ENCODE assay signal across 20 mouse cellular contexts in the genomic region with DNA sequence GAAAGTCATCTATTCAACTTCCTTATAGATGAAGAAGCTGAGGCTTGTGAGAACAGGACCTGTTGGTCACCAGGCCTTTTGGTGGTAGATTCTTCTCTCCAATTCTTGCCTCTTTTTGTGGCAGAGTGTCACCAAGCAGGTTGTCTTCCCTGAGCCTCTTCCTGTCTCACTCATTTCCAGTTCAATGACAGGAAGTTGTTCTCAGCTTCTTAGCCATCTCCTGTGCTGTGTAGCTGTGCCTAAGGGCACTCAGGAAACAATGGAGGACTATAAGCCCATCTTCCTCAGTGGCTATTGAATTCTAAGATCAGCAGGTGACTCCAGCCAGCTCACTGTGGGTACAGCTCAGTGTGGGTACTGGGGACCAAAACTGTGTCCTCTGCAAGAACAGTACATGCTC.
A peak's percentile ranks its signal among the peaks of the same experiment; 100 is the strongest.
DNase-seq lines count a peak whose midpoint lies in the region; ATAC-seq and TF ChIP-seq lines count a peak whose summit lies in the region.
"Had no signal": no experiment of that assay in that cellular context is flagged by ENCODE, and none has a peak within 500 bp of the region (broad histone marks: within the 10 kb centered on the region; RNA-seq: fewer than 3 reads in every experiment).

No protein-coding gene starts in this region.

- H3K9ac ChIP-seq in forebrain, embryonic 11.5 days (ENCODE audit: low read length): no peak overlapping the region
- no peak overlapping the region for H3K9ac ChIP-seq in forebrain, embryonic 15.5 days (replicated peaks)
- H3K9ac ChIP-seq in neural tube, embryonic 15.5 days (replicated peaks): no peak overlapping the region
- H3K9ac ChIP-seq: embryonic facial prominence, embryonic 12.5 days; forebrain, embryonic 12.5 days; forebrain, postnatal 0 days; heart, embryonic 13.5 days; hindbrain, embryonic 15.5 days had no signal

- TF ChIP-seq CTCF in spleen, adult 2 months (IDR thresholded peaks at IDR 0.05; ENCODE audit: extremely low read depth, insufficient read depth, insufficient read length, insufficient replicate concordance): no peak
- TF ChIP-seq CTCF in cerebellum, adult 2 months (IDR thresholded peaks at IDR 0.05; ENCODE audit: borderline replicate concordance, insufficient read depth, low read depth, low read length): no peak

- H3K4me2 ChIP-seq in forebrain, embryonic 11.5 days (ENCODE audit: low read depth, low read length, severe bottlenecking): no peak overlapping the region
- no peak overlapping the region for H3K4me2 ChIP-seq in forebrain, embryonic 15.5 days (replicated peaks)
- no peak overlapping the region for H3K4me2 ChIP-seq in neural tube, embryonic 15.5 days
- H3K4me2 ChIP-seq: embryonic facial prominence, embryonic 12.5 days; forebrain, embryonic 12.5 days; heart, embryonic 13.5 days; hindbrain, embryonic 15.5 days had no signal

- DNase-seq in forebrain, embryonic 11.5 days (ENCODE audit: low spot score): peak; percentile 16
- DNase-seq in spleen, adult 2 months (ENCODE audit: low read depth in 1 of 2, low spot score in 2 of 2): no peak
- no peak for DNase-seq in spleen, postnatal 4 days (ENCODE audit: low spot score in 2 of 2)
- DNase-seq in naive thymus-derived CD4-positive, alpha-beta T cell, adult 2 months (ENCODE audit: low read depth): peak; percentile 46
- DNase-seq in cerebellum, adult 2 months: no peak
- DNase-seq: adrenal gland, postnatal 10 days; B cell, adult 2 months; cerebellum, adult 18-20 months; cerebellum, postnatal 10 days; forebrain, postnatal 0 days; gastrocnemius, postnatal 36 days; heart, postnatal 36 days; kidney, adult 18-20 months had no signal

- H3K27ac ChIP-seq in forebrain, embryonic 11.5 days (ENCODE audit: low read depth, low read length): no peak overlapping the region
- H3K27ac ChIP-seq in forebrain, embryonic 15.5 days (replicated peaks): no peak overlapping the region
- 0 out of 2 replicates have a peak overlapping the region, but pooled peaks have one; percentile 7 for H3K27ac ChIP-seq in spleen, adult 2 months (ENCODE audit: insufficient read depth, low read length)
- no peak overlapping the region for H3K27ac ChIP-seq in neural tube, embryonic 15.5 days (replicated peaks)
- H3K27ac ChIP-seq in cerebellum, adult 2 months (ENCODE audit: insufficient read depth, low read length): no peak overlapping the region
- H3K27ac ChIP-seq: embryonic facial prominence, embryonic 12.5 days; forebrain, embryonic 12.5 days; hindbrain, embryonic 15.5 days had no signal

- H3K9me3 ChIP-seq in forebrain, embryonic 11.5 days (ENCODE audit: control insufficient read depth, low read length): no peaks in the 10 kb centered on the region
- H3K9me3 ChIP-seq in forebrain, embryonic 15.5 days: no peaks in the 10 kb centered on the region
- no peaks in the 10 kb centered on the region for H3K9me3 ChIP-seq in neural tube, embryonic 15.5 days (replicated peaks)
- H3K9me3 ChIP-seq: embryonic facial prominence, embryonic 12.5 days; forebrain, embryonic 12.5 days; heart, embryonic 13.5 days; hindbrain, embryonic 15.5 days had no signal

- TF ChIP-seq POLR2A in spleen, adult 2 months (IDR thresholded peaks at IDR 0.05; ENCODE audit: low read depth, low read length): no peak
- no peak for TF ChIP-seq POLR2A in cerebellum, adult 2 months (IDR thresholded peaks at IDR 0.05; ENCODE audit: borderline replicate concordance, insufficient read depth, low read length)

- no peaks in the 10 kb centered on the region for H3K27me3 ChIP-seq in forebrain, embryonic 11.5 days (ENCODE audit: control insufficient read depth, insufficient read depth, low read length)
- no peaks in the 10 kb centered on the region for H3K27me3 ChIP-seq in forebrain, embryonic 15.5 days
- H3K27me3 ChIP-seq in spleen, adult 2 months (ENCODE audit: control insufficient read depth, insufficient read depth, low read length): no peaks in the 10 kb centered on the region
- no peaks in the 10 kb centered on the region for H3K27me3 ChIP-seq in neural tube, embryonic 15.5 days (replicated peaks)
- H3K27me3 ChIP-seq in cerebellum, adult 2 months (ENCODE audit: control insufficient read depth, insufficient read depth, low read length): no peaks in the 10 kb centered on the region
- H3K27me3 ChIP-seq: embryonic facial prominence, embryonic 12.5 days; forebrain, embryonic 12.5 days; heart, embryonic 13.5 days; hindbrain, embryonic 15.5 days had no signal

- H3K36me3 ChIP-seq in forebrain, embryonic 11.5 days (ENCODE audit: control insufficient read depth, insufficient read depth, low read length): no peaks in the 10 kb centered on the region
- H3K36me3 ChIP-seq in forebrain, embryonic 15.5 days: no peaks in the 10 kb centered on the region
- peaks cover 6% of the 10 kb centered on the region; the same call in 1 of the 2 replicates for H3K36me3 ChIP-seq in spleen, adult 2 months (ENCODE audit: control insufficient read depth, insufficient read depth, low read length)
- peaks cover 4% of the 10 kb centered on the region; the same call in 1 of the 2 replicates for H3K36me3 ChIP-seq in neural tube, embryonic 15.5 days
- H3K36me3 ChIP-seq: hindbrain, embryonic 15.5 days had no signal

- no peak overlapping the region for H3K4me3 ChIP-seq in forebrain, embryonic 11.5 days (ENCODE audit: low read depth, low read length)
- no peak overlapping the region for H3K4me3 ChIP-seq in forebrain, embryonic 15.5 days
- no peak overlapping the region for H3K4me3 ChIP-seq in spleen, adult 2 months (ENCODE audit: extremely low read depth, insufficient read depth, insufficient read length)
- H3K4me3 ChIP-seq in neural tube, embryonic 15.5 days (replicated peaks): no peak overlapping the region
- H3K4me3 ChIP-seq in cerebellum, adult 2 months (replicated peaks; ENCODE audit: insufficient read depth, low read depth, low read length): no peak overlapping the region
- H3K4me3 ChIP-seq: embryonic facial prominence, embryonic 12.5 days; forebrain, embryonic 12.5 days; heart, embryonic 13.5 days; hindbrain, embryonic 15.5 days had no signal

- ATAC-seq in forebrain, embryonic 11.5 days (replicated peaks; ENCODE audit: low FRiP score): no peak
- no peak for ATAC-seq in forebrain, embryonic 15.5 days (replicated peaks)
- ATAC-seq in activated CD4-positive, CD25-positive, alpha-beta regulatory T cell, adult 4 months: peak; percentile 69
- no peak for ATAC-seq in neural tube, embryonic 15.5 days (ENCODE audit: low FRiP score)
- ATAC-seq: forebrain, postnatal 0 days had no signal

- peaks cover 6% of the 10 kb centered on the region; the same call in 1 of the 2 replicates for H3K4me1 ChIP-seq in forebrain, embryonic 11.5 days (replicated peaks; ENCODE audit: control insufficient read depth, insufficient read depth, low read length)
- H3K4me1 ChIP-seq in forebrain, embryonic 15.5 days: peaks cover 7% of the 10 kb centered on the region; the same call in 1 of the 2 replicates
- H3K4me1 ChIP-seq in spleen, adult 2 months (ENCODE audit: control insufficient read depth, insufficient read depth, insufficient read length): peaks cover 22% of the 10 kb centered on the region
- peaks cover 6% of the 10 kb centered on the region for H3K4me1 ChIP-seq in neural tube, embryonic 15.5 days
- H3K4me1 ChIP-seq in cerebellum, adult 2 months (ENCODE audit: control insufficient read depth, insufficient read depth, low read length): no peaks in the 10 kb centered on the region

Comparison
In these comparisons a context has a peak if more than half of its experiments do, and no peak if none do; other contexts are left out.
1. DNase-seq: peak in forebrain, embryonic 11.5 days (single experiment) and naive thymus-derived CD4-positive, alpha-beta T cell, adult 2 months (single experiment); none in spleen, adult 2 months (0 of 2), spleen, postnatal 4 days (0 of 2) and cerebellum, adult 2 months (0 of 2).